Comparison of ENCODE assay signal across 7 mouse cellular contexts in genomic region chr4:135666192-135666975, GRCm38 (mm10). TPM values are rescaled to one million over a fixed set of nuclear protein-coding genes. Genes with fewer than 3 reads are reported as not detected.
DNase-seq lines count a peak whose midpoint lies in the region; ATAC-seq and TF ChIP-seq lines count a peak whose summit lies in the region.

No protein-coding gene starts in this region.

- no peak overlapping the region for H3K9ac ChIP-seq in ES-Bruce4 (ENCODE audit: low read depth, poor library complexity, severe bottlenecking)
- H3K9ac ChIP-seq in hindbrain, postnatal 0 days (replicated peaks; ENCODE audit: low read length), result no peak overlapping the region

- TF ChIP-seq CTCF in ES-Bruce4 (IDR thresholded peaks at IDR 0.05; ENCODE audit: low read depth, low read length), result peak; percentile 50
- peak; percentile 82 for TF ChIP-seq CTCF in hindbrain, postnatal 0 days (IDR thresholded peaks at IDR 0.05; ENCODE audit: low read depth)

- no peaks in the 10 kb centered on the region for H3K36me3 ChIP-seq in ES-Bruce4 (ENCODE audit: control insufficient read depth, insufficient read depth, low read length, poor library complexity, severe bottlenecking)
- H3K36me3 ChIP-seq in hindbrain, postnatal 0 days (ENCODE audit: insufficient read depth, low read length), result no peaks in the 10 kb centered on the region

- H3K4me2 ChIP-seq in hindbrain, postnatal 0 days (ENCODE audit: low read depth, low read length), result no peak overlapping the region

- ATAC-seq in hindbrain, postnatal 0 days, result no peak
- ATAC-seq in megakaryocyte, adult 5-6 weeks (ENCODE audit: poor library complexity, severe bottlenecking), result peak; percentile 45; the same call in 1 of the 2 replicates

- H3K27me3 ChIP-seq in ES-Bruce4 (ENCODE audit: control insufficient read depth, insufficient read depth, low read length, poor library complexity, severe bottlenecking), result no peaks in the 10 kb centered on the region
- no peaks in the 10 kb centered on the region for H3K27me3 ChIP-seq in hindbrain, postnatal 0 days (ENCODE audit: insufficient read depth, low read length)

- H3K4me1 ChIP-seq in ES-Bruce4 (ENCODE audit: control insufficient read depth, insufficient read depth, low read length), result peaks cover 4% of the 10 kb centered on the region
- no peaks in the 10 kb centered on the region for H3K4me1 ChIP-seq in hindbrain, postnatal 0 days (ENCODE audit: insufficient read depth, low read length)

- peak; percentile 29 for DNase-seq in layer of hippocampus, adult 11-12 months (ENCODE audit: low spot score)
- DNase-seq in layer of hippocampus, postnatal 36 days, result no peak
- DNase-seq in ZHBTc4 (ENCODE audit: low read depth, low spot score), result peak; percentile 86
- peak; percentile 63 for DNase-seq in hindbrain, postnatal 0 days (ENCODE audit: low spot score)
- DNase-seq in thymus, postnatal 14 days, result peak; percentile 60

- 57% methylated on average over 17 of the region's 17 CpGs for WGBS in hindbrain, postnatal 0 days

- no peak for TF ChIP-seq EP300 in ES-Bruce4 (IDR thresholded peaks at IDR 0.05; ENCODE audit: insufficient read depth, low read depth, low read length)

- no peak overlapping the region for H3K4me3 ChIP-seq in ES-Bruce4 (ENCODE audit: low read depth, low read length)
- no peak overlapping the region for H3K4me3 ChIP-seq in hindbrain, postnatal 0 days (ENCODE audit: low read length)

- no peak for TF ChIP-seq POLR2A in ES-Bruce4 (IDR thresholded peaks at IDR 0.05; ENCODE audit: insufficient read depth, low read length)

- H3K27ac ChIP-seq in ES-Bruce4 (ENCODE audit: insufficient read depth, low read length), result no peak overlapping the region
- H3K27ac ChIP-seq in hindbrain, postnatal 0 days, result no peak overlapping the region

- H3K9me3 ChIP-seq in ES-Bruce4 (replicated peaks; ENCODE audit: control insufficient read depth, insufficient read depth, low read length, poor library complexity, severe bottlenecking), result no peaks in the 10 kb centered on the region
- H3K9me3 ChIP-seq in hindbrain, postnatal 0 days (ENCODE audit: low read length), result no peaks in the 10 kb centered on the region

RNA-seq across cellular contexts. Expression of gene Ifnlr1, which starts 19.7 kb away (rescaled TPM):
- under 1 TPM; 0.08 to 0.10 TPM for total RNA-seq in layer of hippocampus, postnatal 36 days (2021)
- polyA plus RNA-seq in ES-Bruce4 (2011; ENCODE audit: insufficient read depth, insufficient read length, low read depth, missing spikeins), result 3.8 and 3.9 TPM in 2 replicates
- total RNA-seq in hindbrain, postnatal 0 days (2014; rRNA removed), result 0.22 and 0.58 TPM in 2 replicates
- polyA plus RNA-seq in hindbrain, postnatal 0 days (2015; fragmentation: Nextera tagmentation; extraction: Ambion mirVana), result 0.11 and 0.23 TPM in 2 replicates
- total RNA-seq in megakaryocyte, adult 5-6 weeks (2015), result 8.6 and 10.8 TPM in 2 replicates
- total RNA-seq in megakaryocyte, adult 5-6 weeks (2017), result 2.8 and 4.8 TPM in 2 replicates

Comparison
In these comparisons a context has a peak if more than half of its experiments do, and no peak if none do; other contexts are left out.
1. DNase-seq: peak in layer of hippocampus, adult 11-12 months (single experiment), ZHBTc4 (single experiment), hindbrain, postnatal 0 days (single experiment) and thymus, postnatal 14 days (single experiment); none in layer of hippocampus, postnatal 36 days (0 of 2).